Mouse (Mus musculus): ENCODE results near the gene Trib3.

DNA sequence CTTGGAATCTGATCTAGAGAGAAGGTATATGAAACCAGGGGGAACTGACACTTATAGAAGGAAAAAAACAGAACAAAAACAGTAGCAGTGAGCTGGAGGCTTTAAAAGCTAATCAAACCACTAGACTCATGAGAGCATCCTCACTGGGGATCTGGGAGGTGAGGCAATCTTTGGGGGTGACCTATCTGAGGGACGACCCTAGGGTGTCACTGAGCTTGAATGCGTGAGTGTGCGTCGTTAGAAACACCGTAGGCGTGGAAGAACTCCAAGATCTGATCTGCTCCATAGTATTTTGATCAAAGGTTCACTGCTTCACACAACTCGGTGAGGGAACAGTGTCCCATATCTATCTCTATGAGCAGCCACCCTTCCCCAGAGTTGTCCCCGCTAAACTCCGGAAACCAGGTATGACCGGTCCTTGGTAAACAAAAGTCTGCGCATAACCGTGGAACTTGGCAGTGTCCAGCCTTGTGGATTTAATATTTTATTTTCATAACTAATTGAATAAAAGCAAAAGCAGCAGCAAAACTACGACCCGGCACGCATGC is 50.6 kb downstream of the Trib3 start:
- TF ChIP-seq CTCF (IDR thresholded peaks at IDR 0.05; ENCODE audit: insufficient read depth, low read length) (no peak), POLR2A (IDR thresholded peaks at IDR 0.05; ENCODE audit: borderline replicate concordance, extremely low read depth, low read depth, low read length) (no peak)
